Mouse (Mus musculus) megakaryocyte progenitor cell, adult 5-6 weeks (primary cell): Measurements from ENCODE around the gene L3mbtl4. TPM values are rescaled to one million over a fixed set of nuclear protein-coding genes. Genes with fewer than 3 reads are reported as not detected.
"Not testable (repeated sequence)": the region's sequence is repeated elsewhere in the genome, so short reads cannot be mapped to it uniquely, and the experiment has no call there.

ENCODE experiments used
- ATAC-seq: replicated peaks from 2 replicates; pipeline ENCODE4 v1.8.0; 2016; ENCODE audit warnings: mild to moderate bottlenecking, moderate TSS enrichment, inconsistent platforms; ENCODE audit not compliant: poor library complexity
- total RNA-seq, 2 experiments: library from RNA; stranded (forward) in 1 of 2; stranded (reverse) in 1 of 2; fragments of 157-497, 149-512 nt in 1 of 2; fragments of 200-1000 nt in 1 of 2; gene quantifications; 2 replicates each; pipeline versions ENCODE4 v1.2.3 to v1.2.4; 2015 to 2017

The L3mbtl4 gene
- total RNA-seq, 2 experiments from 2014 or later, result not detected

DNA sequence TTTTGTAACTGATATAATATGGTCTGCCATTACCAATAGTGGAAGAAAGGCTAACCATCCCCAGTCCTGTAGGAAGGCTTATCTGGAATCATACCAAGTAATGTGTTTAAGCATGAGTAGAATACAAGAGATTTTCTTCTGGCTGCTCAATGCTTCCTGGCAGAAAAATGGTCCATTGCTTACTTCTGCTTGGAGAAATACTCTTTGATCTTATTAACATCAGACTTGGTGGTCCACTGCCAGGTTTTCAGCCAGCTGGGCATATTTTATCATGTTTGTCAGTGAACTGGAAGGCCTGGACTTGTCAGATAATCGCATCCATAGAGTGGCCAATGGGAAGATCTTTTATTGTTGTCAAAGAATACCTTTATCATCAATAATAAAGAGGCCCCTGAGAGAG is 97.5 kb downstream of the L3mbtl4 start:
- no peak for ATAC-seq

- no peak for ATAC-seq
Measured at GRCm38 (mm10) chr17:68388481-68388880, 114.9 kb downstream of the L3mbtl4 start.

GRCm38 (mm10) chr17:68405993-68406392 is 132.4 kb downstream of the L3mbtl4 start:
- no peak for ATAC-seq

DNA sequence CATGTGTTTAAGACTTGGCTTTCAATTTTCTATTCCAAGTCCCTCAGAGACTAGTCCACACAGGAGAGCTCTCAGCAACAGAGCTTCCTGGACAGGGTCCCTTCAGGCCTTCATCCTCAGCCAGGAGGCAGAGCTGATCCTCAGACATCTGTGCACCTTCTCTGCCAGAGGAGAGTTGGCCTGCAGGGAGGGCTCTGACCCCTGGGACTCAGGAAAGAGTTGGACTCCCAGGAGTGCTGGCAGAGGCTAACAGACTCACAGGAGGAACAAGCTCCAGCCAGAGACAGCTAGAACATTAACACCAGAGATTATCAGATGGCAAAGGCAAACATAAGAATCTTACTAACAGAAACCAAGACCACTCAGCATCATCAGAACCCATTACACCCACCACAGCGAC is 133.5 kb downstream of the L3mbtl4 start:
- not testable (repeated sequence) for ATAC-seq

DNA sequence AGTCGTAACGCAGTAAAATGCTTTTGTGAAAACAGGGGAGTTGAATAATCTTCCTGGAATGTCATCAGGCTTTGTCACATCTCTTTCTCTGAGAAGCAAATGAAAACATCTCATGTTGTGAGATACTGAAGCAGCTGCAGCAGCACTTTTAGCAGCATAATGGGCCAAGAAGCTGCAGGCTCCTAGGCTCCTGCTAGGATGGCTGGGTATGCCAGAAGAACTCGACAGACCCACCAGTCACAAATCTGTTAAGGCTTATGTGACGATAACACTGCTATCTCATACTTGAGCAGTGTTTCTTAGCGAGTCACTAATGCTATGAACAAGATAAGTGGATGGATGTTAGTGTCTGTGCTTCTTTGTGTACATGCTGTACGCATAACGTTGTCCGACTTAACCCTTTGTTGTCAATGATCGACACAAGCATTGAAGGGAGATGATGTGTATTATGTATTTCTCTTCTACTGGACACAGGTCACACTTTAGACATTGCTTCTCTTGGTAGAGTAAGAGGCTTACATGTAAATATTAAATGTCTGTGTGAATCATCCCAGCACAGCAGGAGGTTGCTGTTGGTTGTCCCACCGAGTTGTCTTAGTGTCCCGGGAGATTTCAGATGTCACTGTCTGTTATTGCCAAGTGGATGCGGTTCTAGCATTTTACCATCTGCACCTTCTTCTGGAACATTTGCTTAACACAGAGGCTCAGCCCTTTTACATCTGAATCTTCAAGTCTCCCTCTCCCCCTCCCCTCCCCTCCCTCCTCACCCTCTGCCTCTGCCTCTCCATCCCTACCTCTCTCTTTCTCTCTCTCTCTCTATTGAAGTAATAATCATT is 149.3 kb downstream of the L3mbtl4 start:
- no peak for ATAC-seq

GRCm38 (mm10) chr17:68433576-68433975 is 160.0 kb downstream of the L3mbtl4 start:
- no peak for ATAC-seq

DNA sequence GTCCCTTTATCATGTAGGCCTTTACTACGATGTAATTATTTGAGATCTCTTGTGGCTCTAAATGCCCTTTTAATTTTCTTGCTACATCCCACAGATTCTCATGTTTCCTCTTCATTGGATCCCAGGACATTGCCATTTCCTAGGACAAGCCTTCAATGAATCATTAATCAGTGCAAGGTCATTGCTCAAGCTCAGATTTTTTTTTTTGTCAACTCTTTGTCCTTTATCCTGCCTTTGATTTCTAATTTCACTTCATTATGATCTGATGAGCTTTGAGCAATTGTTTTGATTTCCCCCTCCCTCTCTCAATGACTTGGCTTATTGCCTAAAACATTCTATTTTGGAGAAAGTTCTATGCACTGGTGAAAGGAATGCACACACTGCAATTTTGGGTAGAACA is 177.3 kb downstream of the L3mbtl4 start:
- no peak for ATAC-seq

DNA sequence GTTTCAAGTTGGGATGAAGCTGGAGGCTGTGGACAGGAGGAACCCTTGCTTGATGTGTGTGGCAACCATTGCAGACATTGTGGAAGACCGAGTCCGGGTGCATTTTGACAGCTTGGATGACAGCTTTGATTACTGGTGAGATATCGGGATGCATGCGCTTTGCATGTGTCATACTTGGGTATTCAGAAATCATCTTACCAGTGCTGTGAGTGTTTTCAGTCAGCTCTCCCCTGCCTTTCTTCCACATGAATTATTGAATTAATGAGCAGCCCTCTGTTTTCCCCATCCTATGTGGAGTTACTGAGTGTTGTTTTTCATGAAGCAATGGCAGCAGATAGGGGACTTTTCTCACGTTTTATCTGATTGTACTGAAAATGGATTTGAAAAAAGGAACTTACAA is 187.9 kb downstream of the L3mbtl4 start:
- ATAC-seq, result no peak

DNA sequence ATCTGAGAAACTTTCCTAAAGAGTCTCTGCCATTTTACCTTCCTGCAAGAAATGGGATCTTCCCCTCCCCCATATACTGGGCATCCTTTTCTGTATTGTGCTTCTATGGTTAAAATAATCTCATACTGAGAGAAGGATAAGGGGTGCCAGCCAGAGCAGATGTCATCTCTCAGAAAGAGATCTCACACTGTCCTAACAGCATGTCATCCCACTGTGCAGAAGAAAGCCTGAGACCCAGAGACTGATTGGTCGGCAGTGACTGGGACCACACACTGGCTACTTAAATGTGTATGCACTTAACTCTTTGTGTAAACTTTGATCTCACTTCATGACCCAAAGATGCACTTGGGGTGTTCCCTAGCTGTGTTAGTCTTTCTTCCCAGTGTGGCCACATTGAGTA is 193.7 kb downstream of the L3mbtl4 start:
- no peak for ATAC-seq

- no peak for ATAC-seq
Measured at GRCm38 (mm10) chr17:68490065-68490691, 216.6 kb downstream of the L3mbtl4 start.

DNA sequence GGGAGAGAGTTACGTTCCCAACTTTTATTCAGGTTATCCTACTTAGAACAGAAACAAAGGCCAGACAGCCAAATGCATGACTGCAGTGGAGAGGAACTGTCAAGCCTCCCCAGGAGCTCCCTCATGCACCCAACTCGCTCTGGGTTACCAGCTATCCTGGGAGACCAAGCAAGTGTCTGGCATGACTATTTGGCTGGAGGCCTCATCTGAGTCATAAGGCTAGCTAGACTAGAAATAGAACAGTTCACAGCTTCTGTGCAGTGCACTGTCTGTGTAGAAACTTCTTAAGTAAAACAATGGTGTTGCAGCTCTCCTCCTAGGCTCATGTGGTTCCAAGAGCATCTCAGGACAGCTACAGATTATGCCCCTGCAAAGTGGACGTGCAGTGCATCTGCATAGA is 218.6 kb downstream of the L3mbtl4 start:
- no peak for ATAC-seq

- peak; percentile 68; the same call in 1 of the 2 replicates for ATAC-seq
Measured at GRCm38 (mm10) chr17:68502998-68503397, 229.4 kb downstream of the L3mbtl4 start.

DNA sequence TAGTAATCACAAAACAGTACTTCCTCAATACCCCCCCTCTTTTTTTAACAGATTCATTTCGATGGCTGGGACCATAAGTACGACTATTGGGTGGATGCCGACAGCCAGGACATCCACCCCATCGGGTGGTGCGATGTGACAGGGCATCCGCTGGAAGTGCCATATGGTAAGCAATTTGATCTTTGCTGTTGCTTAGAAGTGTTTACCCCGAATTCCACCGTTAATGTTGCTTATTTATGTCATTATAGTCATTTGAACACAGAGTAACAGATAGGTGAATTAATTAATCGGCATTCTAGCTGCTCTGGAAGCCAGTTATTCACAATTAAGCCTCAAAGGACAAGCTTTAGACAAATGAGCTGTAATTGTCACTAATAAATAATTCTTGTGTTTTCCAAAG is 286.1 kb downstream of the L3mbtl4 start:
- no peak for ATAC-seq

- no peak for ATAC-seq
Measured at GRCm38 (mm10) chr17:68560264-68560663, 286.7 kb downstream of the L3mbtl4 start.

- ATAC-seq, result no peak
Measured at GRCm38 (mm10) chr17:68571806-68572205, 298.2 kb downstream of the L3mbtl4 start.

GRCm38 (mm10) chr17:68585195-68585594 is 311.6 kb downstream of the L3mbtl4 start:
- ATAC-seq, result no peak

DNA sequence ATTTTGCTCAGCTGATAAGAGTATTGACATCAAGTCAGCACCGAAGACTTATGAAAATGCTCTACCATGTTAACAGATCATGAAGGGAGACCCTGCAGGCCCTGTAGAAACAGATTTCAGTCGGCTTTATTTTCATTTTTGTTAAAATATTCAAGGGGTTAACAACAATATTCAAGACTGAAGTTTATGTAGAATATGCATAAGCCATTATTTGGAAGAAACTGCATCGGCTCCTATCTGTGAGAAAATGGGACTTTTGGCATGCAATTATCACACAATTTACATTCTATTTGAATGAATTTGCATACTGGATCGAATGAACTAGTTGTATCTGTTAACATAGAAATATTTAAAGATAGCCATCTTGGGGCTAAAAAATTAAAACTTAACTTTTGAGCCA is 318.0 kb downstream of the L3mbtl4 start:
- ATAC-seq, result no peak

DNA sequence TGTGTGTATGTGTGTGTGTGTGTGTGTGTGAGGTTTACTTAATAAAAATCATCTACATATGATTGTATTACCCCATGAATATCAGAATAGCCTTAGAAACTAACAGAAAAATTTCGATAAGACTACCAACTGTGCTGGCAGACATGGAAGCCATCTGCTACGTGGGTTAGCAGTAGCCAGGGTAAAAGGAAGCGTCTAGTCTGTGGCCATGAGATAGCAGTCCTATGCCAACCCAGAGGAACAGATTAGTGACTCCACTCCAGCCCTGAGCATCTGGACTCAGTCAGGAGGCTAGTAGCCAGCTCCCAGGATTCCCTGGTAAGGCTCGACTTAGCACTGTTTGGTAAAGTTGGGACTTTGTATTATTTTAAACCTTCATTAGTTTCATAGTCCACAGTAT is 329.1 kb downstream of the L3mbtl4 start:
- no peak for ATAC-seq

DNA sequence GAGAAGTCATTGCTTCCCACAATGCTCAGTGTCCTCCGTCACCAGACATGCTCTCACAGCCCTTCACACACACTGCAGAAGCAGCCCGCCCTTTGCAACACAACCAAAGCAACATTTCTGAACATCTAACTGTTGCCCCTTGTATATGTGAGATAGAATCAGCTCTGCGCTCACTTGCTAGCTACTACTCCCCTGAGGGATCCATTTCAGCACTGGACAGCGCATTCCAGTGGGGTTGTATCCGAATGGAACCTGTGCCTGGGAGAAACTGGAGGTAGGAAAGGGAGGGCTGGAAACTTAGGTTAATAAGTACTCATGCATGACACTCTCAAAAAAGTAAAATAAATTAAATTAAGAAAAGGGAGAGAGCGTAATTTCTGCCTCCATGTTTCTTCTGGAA is 334.1 kb downstream of the L3mbtl4 start:
- ATAC-seq, result no peak

DNA sequence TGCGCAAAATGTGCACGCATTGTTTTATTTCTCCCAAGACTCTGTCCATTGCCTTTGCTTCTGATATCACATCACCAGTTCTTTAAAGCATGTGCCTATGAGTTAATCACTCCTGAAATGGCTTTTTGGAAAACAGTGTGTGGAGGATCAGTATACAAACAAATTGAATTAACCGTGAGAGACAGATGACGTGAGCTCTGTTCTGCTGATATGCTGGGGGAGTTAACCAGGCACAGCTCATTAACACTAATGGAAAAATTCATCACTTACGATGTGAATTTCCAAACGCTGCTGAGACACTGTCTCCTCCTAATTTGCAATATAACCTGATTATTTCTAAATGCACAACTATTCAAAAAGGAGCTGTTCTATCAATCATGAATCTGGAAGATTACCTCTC is 337.6 kb downstream of the L3mbtl4 start:
- no peak for ATAC-seq

- ATAC-seq, result no peak
Measured at GRCm38 (mm10) chr17:68625281-68625680, 351.7 kb downstream of the L3mbtl4 start.

GRCm38 (mm10) chr17:68629631-68630426 is 356.2 kb downstream of the L3mbtl4 start:
- no peak for ATAC-seq
